Mouse (Mus musculus) frontal cortex, adult (tissue): ENCODE measurements around the gene Cblb.

Source experiments
- ATAC-seq: cut with Nextera tagmentation; 2 replicates; pipeline ENCODE4 v1.9.2; 2017; ENCODE audit warnings: mild to moderate bottlenecking, moderate library complexity, mixed read lengths; ENCODE audit not compliant: low TSS enrichment

The Cblb gene

DNA sequence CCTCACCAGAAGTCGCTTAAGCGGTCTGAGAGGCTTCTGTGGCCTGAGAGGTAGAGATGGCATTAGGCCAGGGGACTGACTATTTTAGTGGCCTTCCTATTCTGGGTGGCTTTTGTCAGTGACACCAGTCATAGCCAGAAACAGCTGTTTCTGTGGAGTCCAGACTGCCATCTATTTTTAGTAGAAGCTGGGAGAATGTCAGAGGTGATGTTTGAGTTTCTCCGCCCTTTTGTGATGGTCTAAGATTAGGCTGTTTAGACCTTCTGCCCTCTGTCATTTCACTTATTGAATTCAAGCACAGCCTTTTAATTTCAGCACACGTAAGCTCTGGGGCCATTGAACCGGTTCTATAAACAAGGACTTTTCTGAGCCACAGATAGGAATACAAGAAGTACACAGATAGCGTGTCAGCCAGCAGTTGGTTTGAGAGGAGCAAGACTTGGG, 40.8 kb downstream of the Cblb start:
- ATAC-seq = no peak

DNA sequence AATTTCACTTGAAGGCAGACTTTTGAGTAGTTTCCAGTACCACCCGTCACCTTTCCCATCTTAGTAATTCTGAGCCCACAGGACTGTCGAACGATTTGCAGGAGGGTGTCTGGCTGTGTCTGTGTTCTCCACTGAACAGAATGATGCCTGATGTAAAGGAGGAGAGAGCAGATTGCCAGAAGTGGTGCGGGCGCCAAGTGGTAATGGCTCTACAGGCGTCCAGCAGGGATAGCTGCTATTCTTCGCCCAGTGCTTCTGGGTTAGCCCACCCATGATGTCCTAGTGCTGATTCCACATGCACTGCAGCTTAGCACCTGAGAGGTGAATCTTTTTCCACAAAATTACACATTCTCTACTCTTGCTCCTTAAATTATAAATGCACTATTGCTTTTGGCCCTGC, 45.6 kb downstream of the Cblb start:
- no peak for ATAC-seq

DNA sequence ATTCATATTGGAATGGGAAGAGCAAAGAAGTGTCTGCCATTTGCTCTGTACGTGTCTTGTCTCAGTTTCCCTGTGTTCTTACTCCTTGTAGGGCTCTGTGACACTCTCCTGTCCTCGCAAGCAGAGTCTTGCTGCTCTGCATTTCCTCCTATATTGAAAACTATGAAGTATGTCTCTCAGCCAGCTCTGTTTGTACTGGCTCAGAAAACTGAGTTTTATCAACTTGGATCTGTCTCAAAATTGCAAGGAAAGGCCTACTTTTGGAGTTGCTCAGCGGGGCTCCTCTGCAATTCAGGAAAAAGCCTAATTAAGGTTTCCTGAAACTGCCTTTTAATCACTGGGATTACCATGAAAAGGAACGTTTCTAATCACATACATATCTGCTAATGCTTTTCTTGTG, 46.9 kb downstream of the Cblb start:
- peak; percentile 29; the same call in 1 of the 2 replicates for ATAC-seq

- no peak for ATAC-seq
Observed at GRCm38 (mm10) chr16:52078758-52079474, 47.9 kb downstream of the Cblb start.

DNA sequence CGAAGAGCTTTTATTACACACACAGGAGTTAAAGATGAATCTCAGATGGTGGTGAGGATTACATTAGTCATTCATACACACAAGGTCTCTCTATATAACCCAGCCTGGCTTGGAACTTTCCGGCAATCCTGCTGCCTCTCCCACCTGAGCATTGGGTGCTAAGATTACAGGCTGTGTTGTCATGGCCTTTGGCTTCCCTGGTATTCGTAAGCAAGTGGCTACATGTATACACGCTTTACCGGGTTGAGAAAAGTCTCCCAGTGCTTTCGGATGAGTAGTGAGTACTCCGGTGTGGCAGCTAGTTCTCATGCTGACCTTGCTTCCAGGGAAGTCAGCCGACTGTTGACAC, 48.4 kb downstream of the Cblb start:
- ATAC-seq = no peak

- peak; percentile 48 for ATAC-seq
Observed at GRCm38 (mm10) chr16:52080619-52081395, 49.8 kb downstream of the Cblb start.

- no peak for ATAC-seq
Observed at GRCm38 (mm10) chr16:52081756-52082155, 50.7 kb downstream of the Cblb start.

- ATAC-seq = no peak
Observed at GRCm38 (mm10) chr16:52086793-52087450, 55.9 kb downstream of the Cblb start.

GRCm38 (mm10) chr16:52089354-52089753, 58.3 kb downstream of the Cblb start:
- ATAC-seq = no peak

DNA sequence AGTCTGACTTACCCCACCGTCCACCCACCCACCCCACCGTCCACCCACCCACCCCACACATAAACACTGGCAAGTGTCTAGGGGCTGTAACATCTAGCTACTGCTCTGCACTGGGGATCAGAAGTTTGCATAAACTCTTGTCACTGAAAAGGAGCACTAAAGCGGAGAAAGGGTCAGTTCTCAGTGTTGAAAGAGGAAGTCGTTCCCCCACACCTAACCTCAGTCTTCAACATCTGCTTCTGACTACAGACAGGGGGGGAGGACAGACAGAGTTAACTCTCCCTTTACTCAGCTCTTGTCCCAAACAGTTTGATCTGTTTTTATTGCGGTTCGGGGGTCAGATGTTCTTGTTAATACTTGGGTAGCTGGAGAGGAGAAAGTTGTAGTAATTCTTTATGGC, 59.9 kb downstream of the Cblb start:
- no peak for ATAC-seq

DNA sequence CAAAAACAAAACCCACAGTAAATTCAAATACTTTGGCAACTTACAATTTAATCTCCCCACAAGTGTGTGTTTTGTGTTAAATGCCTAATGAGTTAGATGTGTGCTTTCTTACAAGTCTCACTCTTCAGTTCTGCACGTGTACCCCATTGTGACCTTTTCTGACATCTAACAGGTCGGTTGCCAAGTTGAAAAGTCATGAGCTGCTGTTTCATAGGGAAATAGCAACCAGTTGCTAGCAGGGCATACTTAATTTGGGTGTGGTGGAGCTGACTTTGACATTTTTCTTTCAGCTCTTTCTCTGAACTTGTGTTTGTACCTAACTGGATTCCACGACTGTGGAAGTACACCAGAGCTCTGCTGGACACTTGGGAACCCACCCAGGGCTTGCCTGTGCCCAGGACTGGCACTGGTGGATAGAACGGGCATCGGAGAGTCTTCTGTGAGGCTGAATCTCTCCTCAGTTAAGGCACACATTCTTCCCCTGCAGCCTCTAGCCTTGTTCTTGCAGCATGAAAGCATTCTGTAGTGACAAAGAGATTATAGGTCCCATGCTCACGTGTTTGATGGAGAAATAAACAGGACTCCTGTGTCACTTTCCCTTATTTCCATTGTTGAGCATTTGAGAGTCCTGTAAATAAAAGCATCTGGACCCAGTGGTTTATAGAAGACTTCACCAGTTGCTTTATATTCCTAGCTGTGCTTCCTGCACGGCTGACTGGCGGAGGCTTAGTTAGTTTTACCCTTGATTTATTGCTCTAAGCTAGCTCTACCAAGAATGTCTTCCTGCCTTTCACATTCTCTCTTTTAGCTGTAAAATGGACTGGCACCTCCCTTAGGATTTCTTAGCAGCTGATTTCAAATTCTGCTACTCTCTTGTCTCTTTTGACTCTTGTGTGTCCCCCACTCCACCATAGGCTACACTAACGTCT, 62.6 kb downstream of the Cblb start:
- no peak for ATAC-seq

GRCm38 (mm10) chr16:52094735-52095459, 63.9 kb downstream of the Cblb start:
- ATAC-seq = no peak

DNA sequence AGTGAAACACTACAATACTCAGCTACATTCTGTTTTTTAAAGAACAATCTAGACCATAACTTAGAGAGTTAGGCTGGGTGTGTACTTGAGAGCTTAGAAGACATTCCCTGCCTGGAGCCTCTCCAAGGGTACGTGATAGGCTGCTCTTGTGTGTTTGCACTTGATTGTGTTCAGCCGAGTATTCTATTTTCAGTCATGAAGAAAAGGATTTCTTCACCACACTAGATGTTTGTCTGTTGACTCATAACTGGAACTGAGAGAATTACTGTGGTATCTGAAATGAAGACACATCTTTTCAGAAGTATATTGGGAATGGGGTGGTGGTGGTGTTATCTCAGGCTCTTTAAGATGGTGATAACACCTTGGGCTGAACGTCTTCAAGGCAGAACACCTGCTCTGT, 64.6 kb downstream of the Cblb start:
- peak; percentile 46 for ATAC-seq

DNA sequence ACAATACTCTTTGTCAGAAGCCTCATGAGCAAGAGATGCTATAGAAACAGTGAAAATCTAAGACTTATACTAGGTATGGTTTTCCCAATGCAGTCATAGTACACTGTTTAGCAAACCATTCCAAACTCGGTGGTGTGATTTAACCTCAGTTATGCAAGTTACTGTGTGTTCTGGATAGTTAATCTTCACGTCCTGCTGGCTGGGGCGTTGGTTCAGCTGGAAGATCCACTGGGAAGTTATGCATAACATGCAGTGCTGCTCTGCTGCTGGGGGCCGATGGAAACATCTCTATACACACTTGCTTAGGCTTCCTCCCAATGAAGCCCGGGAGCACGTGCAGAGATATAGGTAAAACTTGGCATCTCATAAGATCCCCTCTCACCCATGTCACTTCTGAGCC, 69.4 kb downstream of the Cblb start:
- no peak for ATAC-seq

DNA sequence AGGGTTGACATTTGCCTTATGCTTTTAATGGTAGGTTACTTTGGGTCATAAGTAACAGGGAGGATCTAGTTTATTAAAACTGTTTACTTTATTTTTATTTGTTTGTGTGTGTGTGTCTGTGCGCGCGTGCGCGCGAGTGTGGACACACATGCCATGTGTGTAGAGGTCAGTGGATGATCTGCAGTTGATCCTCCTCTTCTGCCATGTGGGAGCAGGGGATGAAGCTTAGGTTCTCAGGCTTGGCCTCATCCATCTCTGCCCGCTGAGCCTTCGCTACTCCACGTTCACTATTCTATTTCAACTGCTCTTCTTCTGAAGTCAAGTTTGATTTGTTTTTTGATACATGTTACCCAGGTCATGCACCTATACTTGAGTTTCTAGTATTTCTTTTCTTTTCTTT, 73.6 kb downstream of the Cblb start:
- no peak for ATAC-seq

GRCm38 (mm10) chr16:52107836-52108235, 76.8 kb downstream of the Cblb start:
- no peak for ATAC-seq

DNA sequence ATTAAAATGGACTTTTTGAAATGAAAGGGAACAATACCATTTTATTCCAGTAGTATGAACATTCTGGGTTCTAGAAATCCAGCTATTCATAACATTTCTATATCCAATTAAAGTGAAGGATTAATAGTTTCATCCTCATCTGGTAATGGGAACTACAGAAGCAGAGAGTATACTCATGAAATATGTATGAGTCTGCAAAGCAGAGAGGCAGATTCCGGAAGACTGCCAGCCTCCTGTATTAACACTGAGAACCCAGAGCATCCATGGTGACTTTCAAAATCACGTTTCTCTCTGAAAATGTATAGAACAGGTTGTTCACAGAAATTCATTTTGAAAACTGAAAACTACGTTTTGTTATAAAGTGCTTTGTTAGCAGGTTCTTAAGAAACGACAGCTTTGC, 83.4 kb downstream of the Cblb start:
- peak; percentile 87 for ATAC-seq

DNA sequence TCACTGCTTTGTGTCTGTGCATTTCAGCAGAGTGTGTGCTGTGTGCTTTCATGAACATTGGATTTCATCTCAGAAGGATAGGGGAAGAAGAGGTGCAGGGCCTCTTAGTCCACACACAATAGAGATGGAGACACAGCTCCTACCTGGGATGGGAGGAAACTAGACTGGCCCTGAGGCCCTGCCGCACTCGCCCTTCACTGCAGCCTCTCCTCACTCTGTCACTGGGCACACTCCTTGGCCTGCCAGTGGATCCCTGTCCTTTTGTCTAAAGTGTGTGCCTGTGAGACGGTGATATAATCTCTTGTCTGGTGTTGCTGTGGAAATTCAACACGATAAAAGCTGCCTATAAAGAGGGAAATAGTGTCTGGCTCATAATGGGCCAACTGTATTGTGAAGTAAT, 88.0 kb downstream of the Cblb start:
- ATAC-seq = no peak

GRCm38 (mm10) chr16:52124974-52125373, 93.9 kb downstream of the Cblb start:
- no peak for ATAC-seq

DNA sequence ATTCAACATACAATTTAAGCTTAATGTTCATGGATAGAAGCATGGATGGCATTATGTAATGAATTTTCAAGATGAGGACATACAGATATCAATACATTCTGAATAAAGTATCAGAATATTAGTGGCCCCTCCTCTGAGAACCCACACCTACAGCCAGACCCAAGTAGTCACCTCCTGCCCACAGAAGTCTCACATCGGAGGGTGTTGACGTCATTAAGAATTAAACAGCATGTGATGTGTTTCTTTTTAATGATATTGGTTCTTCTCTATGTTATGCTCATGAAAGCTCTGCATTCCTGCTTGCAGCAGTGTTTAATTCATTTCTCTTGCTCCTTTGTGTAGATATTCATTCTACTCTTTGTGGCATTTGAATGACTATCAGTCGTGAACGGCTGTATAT, 94.9 kb downstream of the Cblb start:
- ATAC-seq = no peak

- no peak for ATAC-seq
Observed at GRCm38 (mm10) chr16:52129357-52129905, 98.4 kb downstream of the Cblb start.
